In the genomic region with DNA sequence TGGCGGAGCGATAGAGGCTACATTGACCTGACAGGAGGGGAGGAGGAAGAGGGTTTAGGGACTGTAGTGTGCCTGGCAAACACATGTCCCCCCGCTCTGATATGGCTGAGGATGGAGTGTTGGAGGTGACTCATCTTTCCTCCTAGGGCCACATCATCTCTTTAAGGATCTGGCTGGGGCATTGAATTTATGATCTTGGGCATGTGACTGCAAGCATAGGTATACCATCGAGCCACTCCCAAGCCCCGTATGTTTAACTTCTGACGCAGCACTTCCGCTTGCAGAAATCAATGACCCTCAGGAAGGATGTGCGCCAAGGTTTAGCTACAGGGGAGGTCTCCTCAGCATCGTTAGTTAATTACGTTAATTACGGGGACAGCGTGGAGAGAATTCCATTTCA, we compare ENCODE assay signal across 28 mouse cellular contexts. TPM values are rescaled to one million over a fixed set of nuclear protein-coding genes. Genes with fewer than 3 reads are reported as not detected.
"Had no signal": no experiment of that assay in that cellular context is flagged by ENCODE, and none has a peak within 500 bp of the region (broad histone marks: within the 10 kb centered on the region; RNA-seq: fewer than 3 reads in every experiment).

No protein-coding gene starts in this region.

- H3K9me3 ChIP-seq: kidney, embryonic 15.5 days; limb, embryonic 12.5 days; limb, embryonic 15.5 days; midbrain, embryonic 12.5 days; midbrain, embryonic 15.5 days; neural tube, embryonic 13.5 days; stomach, embryonic 15.5 days had no signal

- DNase-seq: kidney, adult 8-10 months; kidney, postnatal 10 days; kidney, postnatal 4 days; left cerebral cortex, postnatal 4 days; liver, postnatal 0 days; lung, embryonic 14.5 days; retina, postnatal 1 day; right cerebral cortex, postnatal 25 days; spleen, adult 18-20 months; thymus, adult 2 months; thymus, postnatal 14 days had no signal

- H3K4me2 ChIP-seq: kidney, embryonic 15.5 days; limb, embryonic 12.5 days; limb, embryonic 15.5 days; liver, embryonic 11.5 days; lung, embryonic 14.5 days; midbrain, embryonic 12.5 days; midbrain, embryonic 15.5 days; neural tube, embryonic 13.5 days; stomach, embryonic 15.5 days had no signal

- H3K4me3 ChIP-seq: kidney, embryonic 15.5 days; limb, embryonic 12.5 days; limb, embryonic 15.5 days; midbrain, embryonic 12.5 days; midbrain, embryonic 15.5 days; neural tube, embryonic 13.5 days; stomach, embryonic 15.5 days had no signal

- H3K36me3 ChIP-seq: kidney, embryonic 15.5 days; limb, embryonic 12.5 days; limb, embryonic 15.5 days; midbrain, embryonic 12.5 days; midbrain, embryonic 15.5 days; neural tube, embryonic 13.5 days; stomach, embryonic 15.5 days had no signal

- ATAC-seq: liver, postnatal 0 days; lung, postnatal 0 days; midbrain, embryonic 15.5 days had no signal

- H3K27ac ChIP-seq: kidney, embryonic 15.5 days; limb, embryonic 12.5 days; limb, embryonic 15.5 days; liver, embryonic 14.5 days; macrophage; midbrain, embryonic 12.5 days; midbrain, embryonic 15.5 days; neural tube, embryonic 13.5 days; stomach, embryonic 15.5 days had no signal

- H3K27me3 ChIP-seq: kidney, embryonic 15.5 days; limb, embryonic 12.5 days; limb, embryonic 15.5 days; midbrain, embryonic 15.5 days; neural tube, embryonic 13.5 days; stomach, embryonic 15.5 days had no signal

- H3K9ac ChIP-seq: kidney, embryonic 15.5 days; limb, embryonic 12.5 days; limb, embryonic 15.5 days; liver, embryonic 14.5 days; liver, postnatal 0 days; lung, embryonic 14.5 days; midbrain, embryonic 12.5 days; midbrain, embryonic 15.5 days; neural tube, embryonic 13.5 days; stomach, embryonic 15.5 days had no signal

RNA-seq across cellular contexts. Expression of a gene that starts 37.0 kb away (rescaled TPM):
- total RNA-seq: layer of hippocampus, adult 18-20 months; layer of hippocampus, postnatal 14 days; left cerebral cortex, adult 8-10 months; left cerebral cortex, postnatal 14 days; left cerebral cortex, postnatal 4 days; megakaryocyte, adult 5-6 weeks; neutrophil, adult 5-6 weeks had no signal
- polyA plus RNA-seq: limb, embryonic 12.5 days; limb, embryonic 15.5 days; liver, embryonic 14.5 days; liver, postnatal 0 days; macrophage; midbrain, embryonic 12.5 days; midbrain, embryonic 15.5 days had no signal
